Mouse (Mus musculus): ENCODE results near the gene Trmt1. TPM values are rescaled to one million over a fixed set of nuclear protein-coding genes. Genes with fewer than 3 reads are reported as not detected.

Trmt1 gene
- polyA plus RNA-seq, 1 experiment = 86.7 TPM

- Histone ChIP-seq H3K27ac (ENCODE audit: insufficient read depth, low read length) (no peak overlapping the region), H3K4me3 (ENCODE audit: insufficient read depth, low read length) (no peak overlapping the region)
Measured at GRCm38 (mm10) chr8:84646800-84647199, 39.3 kb upstream of the Trmt1 start.

GRCm38 (mm10) chr8:84647461-84647901, 38.6 kb upstream of the Trmt1 start:
- no peak overlapping the region for H3K4me3 ChIP-seq (ENCODE audit: insufficient read depth, low read length)

More at GRCm38 (mm10) chr8:84646800-84647199, 39.3 kb upstream of the Trmt1 start:
- H3K4me1 ChIP-seq (ENCODE audit: control insufficient read depth, insufficient read depth, low read length) = no peaks in the 10 kb centered on the region
- no peak for TF ChIP-seq CTCF (IDR thresholded peaks at IDR 0.05; ENCODE audit: borderline replicate concordance, insufficient read depth, low read length)
- TF ChIP-seq POLR2A (IDR thresholded peaks at IDR 0.05; ENCODE audit: low read depth, low read length) = no peak

GRCm38 (mm10) chr8:84650213-84650612, 35.9 kb upstream of the Trmt1 start:
- Histone ChIP-seq H3K27ac (ENCODE audit: insufficient read depth, low read length) (no peak overlapping the region), H3K4me3 (ENCODE audit: insufficient read depth, low read length) (no peak overlapping the region)
- TF ChIP-seq CTCF (IDR thresholded peaks at IDR 0.05; ENCODE audit: borderline replicate concordance, insufficient read depth, low read length) (no peak), POLR2A (IDR thresholded peaks at IDR 0.05; ENCODE audit: low read depth, low read length) (no peak)

More at GRCm38 (mm10) chr8:84647461-84647901, 38.6 kb upstream of the Trmt1 start:
- Histone ChIP-seq H3K27ac (ENCODE audit: insufficient read depth, low read length) (no peak overlapping the region), H3K4me1 (ENCODE audit: control insufficient read depth, insufficient read depth, low read length) (no peaks in the 10 kb centered on the region)
- no peak for TF ChIP-seq POLR2A (IDR thresholded peaks at IDR 0.05; ENCODE audit: low read depth, low read length)
- no peak for TF ChIP-seq CTCF (IDR thresholded peaks at IDR 0.05; ENCODE audit: borderline replicate concordance, insufficient read depth, low read length)

DNA sequence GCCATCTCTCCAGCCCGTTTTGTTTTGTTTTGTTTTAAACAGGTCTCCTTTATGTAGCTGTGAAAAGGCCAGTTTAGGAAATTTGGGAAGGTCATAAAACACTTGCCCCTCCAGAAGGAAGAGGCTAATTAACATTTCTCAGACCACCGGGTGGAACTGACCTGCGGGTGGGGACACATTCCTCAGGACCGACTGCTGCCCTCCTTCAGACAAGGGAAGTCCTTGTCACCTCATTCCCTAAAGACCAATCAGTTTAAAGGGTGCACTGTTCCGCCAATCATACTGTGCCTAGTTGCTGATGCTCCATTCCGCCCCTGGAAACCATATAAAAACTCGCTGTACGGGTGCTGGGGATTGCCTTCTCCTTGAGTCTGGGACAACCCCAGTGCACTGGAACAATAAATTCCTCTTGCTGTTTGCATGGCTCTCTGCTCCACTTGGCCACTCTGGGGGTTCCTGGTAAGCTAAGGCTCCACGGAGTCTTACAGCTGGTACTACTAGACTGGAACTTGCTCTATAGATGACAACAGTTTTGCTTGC, 32.9 kb upstream of the Trmt1 start:
- Histone ChIP-seq H3K4me3 (ENCODE audit: insufficient read depth, low read length) (no peak overlapping the region), H3K4me1 (ENCODE audit: control insufficient read depth, insufficient read depth, low read length) (peaks cover 3% of the 10 kb centered on the region; the same call in 1 of the 2 replicates), H3K27ac (ENCODE audit: insufficient read depth, low read length) (no peak overlapping the region)
- TF ChIP-seq CTCF (IDR thresholded peaks at IDR 0.05; ENCODE audit: borderline replicate concordance, insufficient read depth, low read length) (no peak), POLR2A (IDR thresholded peaks at IDR 0.05; ENCODE audit: low read depth, low read length) (no peak)

More at GRCm38 (mm10) chr8:84650213-84650612, 35.9 kb upstream of the Trmt1 start:
- no peaks in the 10 kb centered on the region for H3K4me1 ChIP-seq (ENCODE audit: control insufficient read depth, insufficient read depth, low read length)

- peaks cover 3% of the 10 kb centered on the region; the same call in 1 of the 2 replicates for H3K4me1 ChIP-seq (ENCODE audit: control insufficient read depth, insufficient read depth, low read length)
- TF ChIP-seq CTCF (IDR thresholded peaks at IDR 0.05; ENCODE audit: borderline replicate concordance, insufficient read depth, low read length) (no peak), POLR2A (IDR thresholded peaks at IDR 0.05; ENCODE audit: low read depth, low read length) (no peak)
- H3K4me3 ChIP-seq (ENCODE audit: insufficient read depth, low read length) = no peak overlapping the region
Measured at GRCm38 (mm10) chr8:84654597-84654996, 31.5 kb upstream of the Trmt1 start.

GRCm38 (mm10) chr8:84655336-84656190, 30.5 kb upstream of the Trmt1 start:
- Histone ChIP-seq H3K4me3 (ENCODE audit: insufficient read depth, low read length) (no peak overlapping the region), H3K4me1 (ENCODE audit: control insufficient read depth, insufficient read depth, low read length) (peaks cover 3% of the 10 kb centered on the region; the same call in 1 of the 2 replicates), H3K27ac (ENCODE audit: insufficient read depth, low read length) (no peak overlapping the region)
- TF ChIP-seq CTCF (IDR thresholded peaks at IDR 0.05; ENCODE audit: borderline replicate concordance, insufficient read depth, low read length) = no peak
- TF ChIP-seq POLR2A (IDR thresholded peaks at IDR 0.05; ENCODE audit: low read depth, low read length) = no peak

More at GRCm38 (mm10) chr8:84654597-84654996, 31.5 kb upstream of the Trmt1 start:
- H3K27ac ChIP-seq (ENCODE audit: insufficient read depth, low read length) = no peak overlapping the region

- TF ChIP-seq POLR2A (IDR thresholded peaks at IDR 0.05; ENCODE audit: low read depth, low read length) = no peak
- TF ChIP-seq CTCF (IDR thresholded peaks at IDR 0.05; ENCODE audit: borderline replicate concordance, insufficient read depth, low read length) = no peak
- H3K27ac ChIP-seq (ENCODE audit: insufficient read depth, low read length) = peak overlapping the region; percentile 24
- no peak overlapping the region; the same call in 1 of the 2 replicates for H3K4me3 ChIP-seq (ENCODE audit: insufficient read depth, low read length)
- H3K4me1 ChIP-seq (ENCODE audit: control insufficient read depth, insufficient read depth, low read length) = peaks cover 3% of the 10 kb centered on the region; the same call in 1 of the 2 replicates
Measured at GRCm38 (mm10) chr8:84656191-84656525, 29.9 kb upstream of the Trmt1 start.

DNA sequence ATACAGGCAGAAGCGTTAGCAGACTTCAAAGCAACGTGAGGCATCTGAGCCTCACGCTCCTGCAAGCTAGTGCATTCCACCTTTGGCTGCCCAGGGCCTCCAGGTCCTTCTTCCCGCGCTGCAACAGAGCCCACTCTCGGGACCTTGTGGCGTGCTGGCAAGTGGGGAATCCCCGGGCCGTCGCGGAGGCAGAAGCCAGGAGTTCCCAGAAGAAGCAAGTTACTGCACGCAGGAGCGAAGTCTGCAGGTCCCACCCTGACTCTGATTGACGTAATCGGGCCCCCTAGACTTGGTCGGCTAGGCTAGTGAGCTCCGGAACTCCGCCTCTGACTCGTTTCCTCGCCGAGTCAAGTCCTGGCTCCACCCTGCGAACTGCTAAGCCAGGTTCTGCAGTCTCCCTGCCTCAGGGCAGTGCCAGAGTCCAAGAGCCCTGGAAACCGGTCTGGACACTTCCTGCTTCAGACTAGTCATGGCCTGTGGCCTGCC, 29.4 kb upstream of the Trmt1 start:
- Histone ChIP-seq H3K27ac (ENCODE audit: insufficient read depth, low read length) (peak overlapping the region; percentile 24), H3K4me1 (ENCODE audit: control insufficient read depth, insufficient read depth, low read length) (peaks cover 3% of the 10 kb centered on the region; the same call in 1 of the 2 replicates), H3K4me3 (ENCODE audit: insufficient read depth, low read length) (peak overlapping the region; percentile 7)
- TF ChIP-seq CTCF (IDR thresholded peaks at IDR 0.05; ENCODE audit: borderline replicate concordance, insufficient read depth, low read length) = no peak
- TF ChIP-seq POLR2A (IDR thresholded peaks at IDR 0.05; ENCODE audit: low read depth, low read length) = peak; percentile 21; the same call in 1 of the 2 replicates

DNA sequence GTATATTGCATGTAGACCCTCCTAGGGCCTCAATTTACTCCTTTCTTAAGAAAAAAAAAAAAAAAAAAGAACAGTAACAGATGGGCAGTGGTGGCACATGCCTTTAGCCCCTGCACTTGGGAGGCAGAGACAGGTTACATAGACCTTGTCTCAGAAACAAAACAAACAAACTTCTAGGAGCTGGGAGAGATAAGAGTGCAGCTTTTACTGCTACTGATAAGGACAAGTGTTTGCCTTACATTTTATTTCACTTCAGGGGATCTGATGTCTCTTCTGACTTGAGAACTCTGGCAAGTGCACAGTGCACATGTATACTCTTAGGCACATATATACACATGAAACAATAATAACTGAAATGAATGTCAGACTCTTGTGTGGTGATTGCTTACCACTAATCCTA, 28.9 kb upstream of the Trmt1 start:
- H3K4me3 ChIP-seq (ENCODE audit: insufficient read depth, low read length) = no peak overlapping the region
- TF ChIP-seq CTCF (IDR thresholded peaks at IDR 0.05; ENCODE audit: borderline replicate concordance, insufficient read depth, low read length) (no peak), POLR2A (IDR thresholded peaks at IDR 0.05; ENCODE audit: low read depth, low read length) (no peak)
- H3K4me1 ChIP-seq (ENCODE audit: control insufficient read depth, insufficient read depth, low read length) = peaks cover 3% of the 10 kb centered on the region; the same call in 1 of the 2 replicates
- no peak overlapping the region for H3K27ac ChIP-seq (ENCODE audit: insufficient read depth, low read length)
